Mouse (Mus musculus): ENCODE measurements around the gene Kif9. TPM values are rescaled to one million over a fixed set of nuclear protein-coding genes. Genes with fewer than 3 reads are reported as not detected.

Kif9 gene
- total and polyA plus RNA-seq, 3 experiments: 0.54 to 0.72 TPM; not detected in 1

GRCm38 (mm10) chr9:110532538-110533291 lies 56.0 kb downstream of the Kif9 start, which contains the start of gene Setd2:
Setd2 (plus strand) TSS chr9:110532597.
- DNase-seq (ENCODE audit: low read depth, low spot score): peak; percentile 66
- TF ChIP-seq CHD1 (IDR thresholded peaks at IDR 0.05; ENCODE audit: low read depth, low read length): peak; percentile 97; the same call in 1 of the 2 replicates
- no peak for TF ChIP-seq MAFK (IDR thresholded peaks at IDR 0.05; ENCODE audit: borderline replicate concordance, low read depth, low read length)
- TF ChIP-seq MAZ (IDR thresholded peaks at IDR 0.05; ENCODE audit: low read depth, low read length): no peak
- no peak; the same call in none of the 2 replicates for TF ChIP-seq SIN3A (IDR thresholded peaks at IDR 0.05; ENCODE audit: low read length)
- 0 out of 2 replicates have a peak, but pooled peaks have one; percentile 16 for TF ChIP-seq TBP (IDR thresholded peaks at IDR 0.05; ENCODE audit: low read depth, low read length)
- TF ChIP-seq HCFC1 (IDR thresholded peaks at IDR 0.05; ENCODE audit: low read depth, low read length): peak; percentile 61; the same call in 1 of the 2 replicates
- TF ChIP-seq NRF1 (IDR thresholded peaks at IDR 0.05; ENCODE audit: insufficient read depth, low read depth, low read length, poor library complexity, severe bottlenecking): no peak
- no peak for TF ChIP-seq USF1 (IDR thresholded peaks at IDR 0.05; ENCODE audit: low read depth, low read length)
- TF ChIP-seq BHLHE40 (IDR thresholded peaks at IDR 0.05; ENCODE audit: borderline replicate concordance, low read depth, low read length): no peak
- no peak for TF ChIP-seq TAL1 (IDR thresholded peaks at IDR 0.05; ENCODE audit: low read length)
- no peak for TF ChIP-seq ZNF384 (IDR thresholded peaks at IDR 0.05; ENCODE audit: low read depth, low read length)
- TF ChIP-seq E2F4 (IDR thresholded peaks at IDR 0.05; ENCODE audit: borderline replicate concordance, low read depth, low read length): no peak
- no peak for TF ChIP-seq POLR2AphosphoS5 (IDR thresholded peaks at IDR 0.05; ENCODE audit: borderline replicate concordance, low read depth, low read length)
- no peak for TF ChIP-seq TCF12 (IDR thresholded peaks at IDR 0.05; ENCODE audit: low read depth, low read length)
- no peak for TF ChIP-seq RCOR1 (IDR thresholded peaks at IDR 0.05; ENCODE audit: low read depth, low read length)
- peak; percentile 18 to 47; a peak in 2 of 4 replicates for TF ChIP-seq POLR2A (IDR thresholded peaks at IDR 0.05; ENCODE audit: control insufficient read depth in 1 of 2, insufficient read depth in 1 of 2, low read depth in 1 of 2, low read length in 2 of 2, poor library complexity in 1 of 2)
- TF ChIP-seq ELF1 (IDR thresholded peaks at IDR 0.05; ENCODE audit: low read depth, low read length): no peak
- no peak for TF ChIP-seq CTCF (IDR thresholded peaks at IDR 0.05 in 2 of 3, conservative IDR thresholded peaks at IDR 0.05 in 1 of 3; ENCODE audit: control insufficient read depth in 1 of 3, insufficient read depth in 1 of 3, low read depth in 2 of 3, low read length in 3 of 3, poor library complexity in 1 of 3, severe bottlenecking in 1 of 3)
- no peak for TF ChIP-seq EP300 (IDR thresholded peaks at IDR 0.05; ENCODE audit: low read depth in 1 of 2, low read length in 2 of 2)
- TF ChIP-seq NELFE (IDR thresholded peaks at IDR 0.05; ENCODE audit: low read depth, low read length): no peak; the same call in 1 of the 2 replicates
- no peak; the same call in 1 of the 2 replicates for TF ChIP-seq KAT2A (conservative IDR thresholded peaks at IDR 0.05; ENCODE audit: low read depth, low read length)
- TF ChIP-seq GABPA (IDR thresholded peaks at IDR 0.05; ENCODE audit: low read depth, low read length): no peak
- no peak for TF ChIP-seq ETS1 (IDR thresholded peaks at IDR 0.05; ENCODE audit: low read depth, low read length)
- TF ChIP-seq ZKSCAN1 (IDR thresholded peaks at IDR 0.05; ENCODE audit: low read depth, low read length): no peak
- TF ChIP-seq MXI1 (IDR thresholded peaks at IDR 0.05; ENCODE audit: low read depth, low read length): 0 out of 2 replicates have a peak, but pooled peaks have one; percentile 26
- no peak for TF ChIP-seq ZC3H11A (IDR thresholded peaks at IDR 0.05; ENCODE audit: low read depth, low read length)
- no peak for TF ChIP-seq SMC3 (IDR thresholded peaks at IDR 0.05; ENCODE audit: low read depth, low read length)
- no peak for TF ChIP-seq CHD2 (IDR thresholded peaks at IDR 0.05; ENCODE audit: low read length)
- TF ChIP-seq USF2 (IDR thresholded peaks at IDR 0.05; ENCODE audit: borderline replicate concordance in 1 of 2, insufficient read depth in 1 of 2, low read depth in 1 of 2, low read length in 2 of 2): no peak
- TF ChIP-seq MEF2A (IDR thresholded peaks at IDR 0.05; ENCODE audit: extremely low read depth, insufficient replicate concordance, low read depth, low read length, poor library complexity, severe bottlenecking): no peak
- no peak for TF ChIP-seq RAD21 (IDR thresholded peaks at IDR 0.05; ENCODE audit: low read depth, low read length)
- TF ChIP-seq GATA1 (IDR thresholded peaks at IDR 0.05; ENCODE audit: low read depth, low read length): no peak
- no peak for TF ChIP-seq MAX (IDR thresholded peaks at IDR 0.05; ENCODE audit: low read length)
- peak; percentile 100 for TF ChIP-seq UBTF (IDR thresholded peaks at IDR 0.05; ENCODE audit: borderline replicate concordance, insufficient read depth, low read depth, low read length)
- TF ChIP-seq MYC (IDR thresholded peaks at IDR 0.05; ENCODE audit: low read depth, low read length): no peak
- TF ChIP-seq POLR2AphosphoS2 (IDR thresholded peaks at IDR 0.05; ENCODE audit: low read length): no peak

More at GRCm38 (mm10) chr9:110532538-110533291, 56.0 kb downstream of the Kif9 start, which contains the start of gene Setd2:
- Histone ChIP-seq H3K36me3 (ENCODE audit: control insufficient read depth in 1 of 2, insufficient read depth in 2 of 2, low read length in 2 of 2) (peaks cover 9 to 50% of the 10 kb centered on the region in 2 experiments), H3K9me3 (replicated peaks; ENCODE audit: insufficient read depth, low read length) (no peaks in the 10 kb centered on the region), H3K9ac (ENCODE audit: control insufficient read depth, low read depth, low read length, poor library complexity, severe bottlenecking) (peak within 1 kb of the TSS; percentile 100), H3K27ac (ENCODE audit: control insufficient read depth, low read depth, low read length) (peak within 1 kb of the TSS; percentile 83), H3K4me3 (ENCODE audit: control insufficient read depth in 1 of 2, insufficient read depth in 1 of 2, low read depth in 2 of 2, low read length in 2 of 2) (peak within 1 kb of the TSS; percentile 92 to 98), H3K79me2 (ENCODE audit: control insufficient read depth, insufficient read depth, low read length, poor library complexity) (peaks cover 56% of the 10 kb centered on the region), H3K27me3 (ENCODE audit: control insufficient read depth in 1 of 2, insufficient read depth in 2 of 2, low read length in 2 of 2) (no peaks in the 10 kb centered on the region), H3K4me1 (ENCODE audit: control insufficient read depth in 1 of 2, insufficient read depth in 2 of 2, low read length in 2 of 2) (peaks cover 7 to 24% of the 10 kb centered on the region in 2 experiments)
